Mouse (Mus musculus): ENCODE measurements at regions not wholly inside any gene's neighbourhood (a gene's known extent, or its start where the extent isn't known, plus 50 kb on each side); places are given as distances from the start of the nearest gene placed in this dataset.

GRCm38 (mm10) chr1:19459876-19460275, 251.2 kb downstream of the Tfap2b start:
- Histone ChIP-seq H3K4me3 (no peak overlapping the region), H3K4me2 (replicated peaks) (no peak overlapping the region), H3K9ac (no peak overlapping the region), H3K4me1 (no peaks in the 10 kb centered on the region), H3K36me3 (no peaks in the 10 kb centered on the region), H3K27ac (no peak overlapping the region), H3K9me3 (replicated peaks) (no peaks in the 10 kb centered on the region), H3K27me3 (no peaks in the 10 kb centered on the region)
- 78% methylated on average over 11 of the region's 11 CpGs for WGBS
- ATAC-seq (ENCODE audit: low FRiP score): no peak

GRCm38 (mm10) chr1:19473561-19473960, 264.8 kb downstream of the Tfap2b start:
- Histone ChIP-seq H3K9me3 (replicated peaks) (no peaks in the 10 kb centered on the region), H3K27me3 (no peaks in the 10 kb centered on the region), H3K36me3 (no peaks in the 10 kb centered on the region), H3K4me1 (no peaks in the 10 kb centered on the region), H3K4me3 (no peak overlapping the region), H3K27ac (no peak overlapping the region), H3K9ac (no peak overlapping the region), H3K4me2 (replicated peaks) (no peak overlapping the region)
- WGBS: 20% methylated on average over 1 of the region's 1 CpGs
- ATAC-seq (ENCODE audit: low FRiP score): 0 out of 2 replicates have a peak, but pooled peaks have one; percentile 61
